Mouse (Mus musculus): ENCODE measurements around the gene Vps37d.

Gene Vps37d

DNA sequence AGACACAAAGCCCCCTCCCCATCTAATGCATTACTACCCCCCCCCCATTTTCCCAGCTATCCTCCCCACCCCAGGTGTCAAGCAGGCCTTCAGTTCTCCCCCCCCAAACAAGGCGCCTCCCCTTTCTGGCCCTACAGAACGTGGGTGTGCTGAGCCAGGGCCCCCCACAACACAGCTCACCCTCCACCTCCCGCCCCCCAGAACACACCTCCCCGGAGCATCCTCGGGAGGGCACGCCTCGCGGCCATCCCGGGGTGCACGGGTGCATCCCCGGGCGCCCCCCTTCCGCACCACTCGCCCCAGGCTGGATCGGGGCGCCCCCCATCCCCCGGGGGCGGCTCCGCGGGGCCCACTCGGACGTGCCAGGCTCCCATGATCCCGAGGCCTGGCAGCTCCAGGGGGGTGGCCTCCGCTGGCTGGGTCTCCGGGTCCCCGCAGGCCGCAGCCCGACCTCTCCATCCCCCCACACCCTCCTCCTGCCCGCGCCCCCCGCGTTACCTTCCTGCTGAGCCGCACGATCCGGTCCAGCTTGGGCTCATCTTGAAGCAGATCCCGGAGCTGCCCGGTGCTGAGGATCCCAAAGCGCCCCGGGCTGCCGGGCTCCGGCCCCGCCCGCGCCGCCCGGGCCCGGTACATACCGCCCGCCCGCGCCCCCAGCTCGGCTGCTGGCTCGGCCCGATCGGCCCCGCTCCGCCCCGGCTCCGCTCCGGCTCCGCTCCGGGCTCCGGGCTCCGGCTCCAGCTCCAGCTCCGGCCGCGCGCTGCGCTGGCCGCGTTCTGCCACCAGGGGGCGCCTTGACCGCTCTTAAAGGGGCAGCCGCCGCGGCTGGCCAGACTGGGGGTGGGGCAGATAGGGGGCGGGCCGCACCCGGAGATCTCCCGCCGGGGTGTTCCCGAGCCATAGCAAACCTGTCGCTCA lies at the start of gene Vps37d:
Vps37d (minus strand) TSS at position 703 of the 918 bp plus-strand sequence.
- peak; percentile 89 to 98 for DNase-seq (ENCODE audit: low spot score in 2 of 2)

DNA sequence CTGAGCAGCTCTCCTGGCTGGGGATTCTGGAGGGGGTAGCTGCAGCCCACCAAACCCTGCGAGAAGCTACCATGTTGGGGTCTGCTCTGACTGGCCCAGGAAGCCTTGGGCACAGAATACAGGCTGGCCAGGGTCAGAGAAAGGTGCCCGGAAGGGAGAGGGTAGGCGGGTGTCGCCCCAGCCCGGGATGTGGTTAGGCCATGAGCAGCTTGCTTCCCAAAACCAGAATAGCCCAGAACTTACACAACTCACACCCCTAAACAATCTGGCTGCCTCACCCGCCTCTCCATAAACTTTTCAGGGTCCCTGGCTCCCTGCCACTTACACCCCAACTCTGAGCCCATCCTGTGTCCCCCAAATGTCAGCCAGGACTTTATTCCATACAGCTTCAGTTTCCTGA lies 49.6 kb upstream of the Vps37d start:
- DNase-seq (ENCODE audit: low spot score in 2 of 2), result no peak

DNA sequence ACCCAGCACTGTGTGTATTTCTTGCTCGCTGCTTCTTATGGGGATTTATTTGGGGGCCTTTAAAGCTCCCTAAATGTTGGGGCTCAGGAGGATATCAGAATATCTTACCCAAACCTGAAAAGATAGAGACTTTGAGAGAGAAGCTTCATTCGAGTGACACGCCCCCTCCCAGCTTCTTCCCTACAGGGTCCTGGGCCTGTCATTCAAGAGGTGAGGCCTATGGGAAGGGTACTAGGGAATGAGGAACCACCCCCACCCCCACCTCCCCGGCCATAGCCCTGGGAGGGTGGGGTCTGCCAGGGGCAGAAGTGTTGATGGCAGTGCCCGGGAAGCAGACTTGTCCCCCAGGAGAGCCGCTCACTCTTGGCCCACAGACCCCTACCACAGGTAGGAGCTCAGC lies 48.1 kb upstream of the Vps37d start:
- DNase-seq (ENCODE audit: low spot score in 2 of 2), result no peak

DNA sequence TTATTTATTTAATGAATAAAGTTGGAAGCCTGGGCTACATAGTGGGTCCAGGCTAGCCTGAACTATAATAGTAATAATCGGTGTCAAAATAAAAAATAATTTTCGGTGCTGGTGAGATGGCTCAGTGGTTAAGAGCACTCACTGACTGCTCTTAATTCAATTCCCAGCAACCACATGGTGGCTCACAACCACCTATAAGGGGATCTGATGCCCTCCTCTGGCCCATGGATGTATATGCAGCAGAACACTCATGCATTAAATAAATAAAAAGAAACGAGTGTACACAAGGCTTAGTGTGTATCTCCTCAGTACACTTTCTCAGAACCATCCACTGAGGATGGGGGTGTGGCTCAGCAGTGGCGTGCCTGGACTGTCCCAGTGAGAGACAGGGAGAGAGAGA lies 42.7 kb upstream of the Vps37d start:
- no peak for DNase-seq (ENCODE audit: low spot score in 2 of 2)

DNA sequence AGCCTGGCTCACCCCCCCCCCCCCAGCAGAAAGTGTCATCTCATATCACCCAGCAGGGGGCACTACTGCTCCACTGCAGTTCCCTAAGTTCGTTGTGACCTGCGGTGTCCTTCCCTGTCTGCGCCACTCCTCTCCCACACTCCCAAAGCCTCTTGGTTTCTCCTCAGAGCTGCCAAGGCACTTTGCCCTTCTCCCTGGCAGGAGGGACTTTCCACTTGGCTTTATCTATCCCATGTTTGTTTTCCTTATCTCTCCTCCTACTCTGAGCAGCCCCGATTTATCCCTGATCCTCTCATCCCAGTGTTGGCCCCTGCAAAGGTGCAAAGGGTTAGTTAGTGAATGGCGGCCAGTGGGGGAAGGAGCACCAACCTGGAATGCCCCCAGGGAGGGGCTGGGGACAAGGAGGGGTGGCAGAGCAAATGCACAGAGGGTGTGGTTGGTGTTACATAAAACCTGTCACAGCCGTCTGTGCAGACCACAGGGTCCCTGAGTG lies 40.6 kb upstream of the Vps37d start:
- DNase-seq (ENCODE audit: low spot score in 2 of 2), result peak; percentile 45 to 79

DNA sequence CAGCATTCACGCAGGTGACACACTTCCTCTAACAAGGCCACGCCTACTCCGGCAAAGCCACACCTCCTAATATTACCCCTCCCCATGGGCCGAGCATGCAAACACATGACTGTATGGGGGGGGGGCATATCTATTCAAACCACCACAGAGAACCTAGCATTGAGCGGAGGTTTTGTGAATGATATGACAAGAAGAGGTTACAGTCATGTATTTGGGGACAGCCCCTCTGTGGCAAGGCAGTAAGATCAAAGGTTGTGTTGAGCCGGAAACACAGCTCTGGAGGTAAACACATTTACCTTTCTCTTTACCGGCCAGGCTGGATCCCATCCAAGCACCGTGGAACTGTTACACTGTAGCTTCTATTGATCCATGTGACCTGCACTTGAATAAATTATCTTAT lies 37.2 kb upstream of the Vps37d start:
- DNase-seq (ENCODE audit: low spot score in 2 of 2), result no peak

DNA sequence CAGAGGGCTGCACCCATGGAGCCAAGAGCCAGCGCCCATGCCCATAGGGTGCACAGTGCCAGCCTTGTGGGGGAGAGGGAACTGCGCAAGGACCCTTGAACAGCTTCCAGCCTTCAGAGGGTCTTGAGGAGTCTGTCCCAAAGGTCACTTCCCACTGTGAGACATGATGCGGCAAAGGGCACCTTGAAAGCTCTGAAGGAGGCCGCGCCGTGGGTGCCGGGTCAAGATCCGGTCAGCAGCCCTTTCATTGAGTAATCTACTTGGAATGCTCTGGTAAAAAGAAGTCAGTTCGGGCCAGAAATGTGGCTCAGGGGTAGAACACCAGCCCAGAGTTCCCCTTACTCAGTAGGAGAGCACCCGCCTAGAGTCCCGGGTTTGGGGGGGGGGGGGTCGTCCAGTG lies 35.7 kb upstream of the Vps37d start:
- DNase-seq (ENCODE audit: low spot score in 2 of 2), result no peak

DNA sequence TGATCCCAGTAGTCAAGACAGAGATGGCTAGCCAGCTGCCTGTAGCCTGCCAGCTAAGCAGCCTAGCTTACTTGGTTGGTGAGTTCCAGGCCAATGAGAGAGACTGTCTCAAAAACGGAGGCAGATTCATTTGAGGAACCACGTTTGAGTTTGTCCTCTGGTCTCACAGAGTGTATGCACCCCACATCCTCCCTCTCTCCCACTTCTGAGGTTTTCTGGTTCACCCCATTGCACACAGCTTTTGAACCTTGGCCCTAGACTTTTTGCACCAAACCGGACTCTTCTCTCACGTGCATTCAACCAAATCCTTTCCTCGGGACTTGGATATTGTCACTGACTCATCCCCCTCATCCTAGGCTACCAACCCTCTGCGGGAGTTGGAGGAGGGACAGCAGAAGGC lies 31.9 kb upstream of the Vps37d start:
- no peak for DNase-seq (ENCODE audit: low spot score in 2 of 2)

DNA sequence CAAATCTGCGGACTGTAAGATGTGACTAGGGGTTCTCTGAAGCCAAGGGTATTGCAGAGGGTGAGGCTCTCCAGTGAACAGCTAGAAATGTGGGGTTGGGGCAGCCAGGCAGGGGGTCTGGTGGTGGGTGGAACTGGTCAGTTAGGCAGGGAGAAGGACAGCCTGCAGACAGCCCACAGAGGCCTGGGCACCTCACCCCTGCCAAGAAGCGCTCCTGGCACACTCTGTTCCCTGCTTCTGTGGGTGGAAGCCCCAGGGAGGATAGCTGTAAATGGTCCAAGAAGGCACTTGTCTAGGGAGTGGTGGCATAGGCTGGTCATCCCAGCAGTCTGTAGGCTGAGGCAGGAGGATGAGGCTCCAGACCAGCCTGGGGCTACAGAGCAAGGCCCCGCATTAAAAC lies 31.4 kb upstream of the Vps37d start:
- no peak for DNase-seq (ENCODE audit: low spot score in 2 of 2)

DNA sequence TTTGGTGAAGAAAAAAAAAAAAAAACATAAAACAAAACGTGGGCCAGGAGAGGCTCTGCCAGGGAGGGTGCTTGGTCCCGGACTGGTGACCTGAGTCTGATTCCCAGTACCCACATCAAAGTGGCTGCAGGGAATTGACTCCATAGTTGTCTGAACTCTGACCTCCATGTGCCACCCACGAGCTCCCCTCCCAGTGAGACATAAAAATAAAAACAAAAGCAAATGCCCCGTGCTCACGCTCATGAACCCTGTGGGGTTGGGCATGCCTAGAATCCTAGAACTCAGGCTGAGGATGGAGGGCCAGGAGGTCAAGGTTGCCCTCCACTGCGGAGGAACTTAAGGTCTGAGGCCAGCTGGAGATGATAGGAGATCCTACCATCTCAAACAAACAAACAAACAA lies 31.0 kb upstream of the Vps37d start:
- no peak for DNase-seq (ENCODE audit: low spot score in 2 of 2)

DNA sequence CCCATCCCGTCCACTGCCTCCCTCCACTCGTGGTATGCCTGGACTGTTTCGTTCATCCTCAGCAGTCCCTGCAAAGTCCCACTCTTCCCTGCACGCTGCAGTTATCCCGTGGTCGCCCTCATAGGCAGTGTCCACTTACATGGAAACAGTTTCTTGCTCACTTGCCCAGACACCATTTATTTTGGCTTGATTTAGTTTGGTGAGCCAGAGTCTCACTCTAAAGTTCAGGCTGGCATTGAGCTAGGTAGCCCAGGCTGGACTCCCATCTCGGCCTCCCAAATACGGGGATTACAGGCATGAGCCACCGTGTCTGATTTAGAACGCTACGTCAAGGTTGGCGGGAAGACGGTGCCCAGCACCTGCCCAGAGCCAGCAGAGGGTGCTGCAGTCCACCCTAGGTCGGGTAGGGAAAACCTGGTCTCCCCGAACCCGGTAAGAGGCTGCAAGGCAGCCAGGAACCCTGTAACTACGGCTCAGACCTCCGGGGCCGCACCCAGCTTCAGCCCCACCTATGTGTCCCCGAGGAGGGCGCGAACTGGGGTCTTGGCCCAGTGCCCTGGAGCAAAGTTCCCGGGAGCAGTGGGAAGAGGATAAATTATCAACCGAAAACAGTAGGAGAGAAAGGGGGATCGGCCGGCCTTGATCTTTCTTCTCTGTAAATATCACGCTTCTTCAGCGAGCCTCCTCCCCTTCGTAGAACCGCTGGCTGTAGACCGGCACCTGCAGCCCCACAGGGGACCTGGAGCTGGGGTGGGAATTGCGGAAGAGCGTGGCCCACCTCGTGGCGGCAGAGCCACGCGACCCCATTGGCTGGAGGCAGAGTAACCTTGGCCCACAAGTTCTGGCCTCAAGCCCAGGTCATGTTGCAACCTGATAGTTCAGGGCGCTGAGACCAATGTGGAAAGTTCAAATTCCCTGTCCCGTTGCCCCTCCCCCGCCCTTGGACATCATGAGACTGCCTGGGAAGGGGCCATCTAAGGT lies 29.7 kb upstream of the Vps37d start:
- peak; percentile 32 to 68 for DNase-seq (ENCODE audit: low spot score in 2 of 2)

DNA sequence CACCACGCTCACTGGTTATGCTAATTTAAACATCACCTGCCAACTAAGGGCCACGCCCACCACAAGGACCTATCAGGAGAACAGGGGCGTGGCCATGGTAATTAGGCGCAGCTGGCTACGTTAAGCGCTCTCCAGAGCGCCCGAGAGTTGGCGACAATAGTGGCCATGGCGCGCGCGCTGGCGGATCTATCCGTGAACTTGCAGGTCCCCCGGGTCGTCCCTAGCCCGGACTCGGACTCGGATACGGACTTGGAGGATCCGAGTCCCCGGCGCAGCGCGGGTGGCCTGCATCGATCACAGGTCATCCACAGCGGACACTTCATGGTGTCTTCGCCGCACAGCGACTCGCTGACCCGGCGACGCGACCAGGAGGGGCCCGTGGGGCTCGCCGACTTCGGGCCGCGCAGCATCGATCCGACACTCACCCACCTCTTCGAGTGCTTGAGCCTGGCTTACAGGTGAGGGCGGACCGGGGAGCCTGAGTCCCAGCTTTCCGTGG lies 28.7 kb upstream of the Vps37d start:
- peak; percentile 71 to 79 for DNase-seq (ENCODE audit: low spot score in 2 of 2)

DNA sequence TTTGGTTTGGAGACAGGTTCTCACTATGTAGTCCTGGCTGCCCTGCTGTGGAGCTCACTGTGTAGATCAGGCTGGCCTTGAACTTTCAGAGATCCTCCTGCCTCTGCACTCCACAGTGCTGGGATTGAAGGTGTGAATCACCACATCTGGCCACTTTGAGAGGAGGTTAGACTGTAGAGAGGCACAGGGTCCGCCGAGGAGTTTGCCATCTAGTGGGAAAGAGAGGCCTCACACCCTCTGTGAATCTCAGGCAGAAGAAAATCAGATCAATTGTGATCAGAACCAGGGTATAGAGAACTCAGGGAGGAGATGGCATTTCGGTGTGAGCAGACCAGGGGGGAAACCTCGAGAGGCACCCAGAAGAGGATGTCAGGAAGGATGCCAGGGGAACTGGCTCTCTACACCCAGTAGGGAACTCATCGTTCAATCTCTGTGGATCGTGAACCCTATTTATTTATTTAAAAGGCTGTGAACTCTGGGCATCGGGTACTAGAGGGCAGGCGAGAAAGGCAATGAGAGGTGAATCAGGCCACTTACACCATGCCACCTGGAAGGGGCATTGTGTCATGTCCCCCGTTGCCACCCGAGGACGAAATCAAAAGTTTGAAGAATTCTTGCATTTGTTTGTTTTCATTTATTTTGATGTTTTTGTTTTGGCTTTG lies 26.1 kb upstream of the Vps37d start:
- no peak for DNase-seq (ENCODE audit: low spot score in 2 of 2)

DNA sequence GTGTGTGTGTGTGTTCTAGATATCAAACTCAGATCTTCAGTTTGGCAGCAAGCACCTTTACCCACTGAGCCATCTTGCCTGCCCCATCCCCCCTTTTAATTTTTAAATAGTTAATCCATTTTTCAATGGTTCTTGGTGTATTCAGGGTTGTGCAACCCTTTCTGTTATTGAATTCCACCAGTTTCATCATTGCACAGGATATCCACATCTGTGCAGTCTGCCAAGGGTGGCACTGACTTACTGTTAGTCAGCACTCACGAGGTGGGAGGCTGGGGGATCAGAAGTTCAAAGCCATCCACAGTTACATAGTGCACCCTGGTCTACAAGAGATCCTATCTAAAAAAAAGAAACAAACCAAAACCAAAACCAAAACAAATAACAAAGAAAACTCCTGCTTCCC lies 22.9 kb upstream of the Vps37d start:
- DNase-seq (ENCODE audit: low spot score in 2 of 2), result no peak

DNA sequence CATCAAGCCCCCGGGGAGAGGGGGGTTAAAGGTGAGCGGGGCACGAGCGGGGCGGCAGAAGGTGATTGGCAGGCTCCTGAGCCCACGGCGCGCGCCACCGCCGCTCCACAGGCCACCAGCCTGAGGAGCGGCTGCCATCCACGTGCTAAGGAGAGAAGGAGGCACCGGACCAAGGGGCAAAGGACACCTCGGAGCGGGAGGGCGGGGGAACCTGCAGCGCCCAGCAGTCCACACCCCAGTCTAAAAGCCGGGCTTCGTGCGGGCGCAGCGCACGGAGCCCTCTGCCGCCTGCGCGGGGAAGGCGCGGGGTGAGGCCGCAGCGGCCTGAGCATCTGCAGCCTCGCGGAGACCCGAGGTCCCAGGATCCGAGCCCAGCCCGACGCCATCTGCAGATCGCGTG lies 11.6 kb upstream of the Vps37d start, which contains the start of gene Mlxipl:
Mlxipl (plus strand) TSS at position 238 of the 400 bp plus-strand sequence.
- DNase-seq (ENCODE audit: low spot score in 2 of 2), result no peak

DNA sequence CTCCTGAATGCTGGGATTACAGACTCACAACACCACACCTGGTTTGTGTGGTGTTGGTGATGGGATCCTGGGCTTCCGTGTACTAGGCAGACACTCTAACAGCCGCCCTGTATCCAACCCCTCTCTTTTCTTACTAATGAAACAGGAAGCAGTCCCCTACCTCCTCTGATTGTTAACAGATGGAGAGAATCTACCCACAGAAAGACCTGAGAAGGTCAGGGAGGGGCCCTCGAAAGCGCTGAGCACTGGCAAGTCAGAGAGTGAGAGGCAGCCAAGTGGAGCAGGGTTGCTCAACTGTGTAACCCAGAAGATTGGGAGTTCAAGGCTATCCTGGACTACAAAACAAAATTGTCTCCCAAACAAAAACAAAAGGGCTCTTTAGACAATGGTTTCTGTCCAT lies 8.8 kb upstream of the Vps37d start:
- no peak for DNase-seq (ENCODE audit: low spot score in 2 of 2)

DNA sequence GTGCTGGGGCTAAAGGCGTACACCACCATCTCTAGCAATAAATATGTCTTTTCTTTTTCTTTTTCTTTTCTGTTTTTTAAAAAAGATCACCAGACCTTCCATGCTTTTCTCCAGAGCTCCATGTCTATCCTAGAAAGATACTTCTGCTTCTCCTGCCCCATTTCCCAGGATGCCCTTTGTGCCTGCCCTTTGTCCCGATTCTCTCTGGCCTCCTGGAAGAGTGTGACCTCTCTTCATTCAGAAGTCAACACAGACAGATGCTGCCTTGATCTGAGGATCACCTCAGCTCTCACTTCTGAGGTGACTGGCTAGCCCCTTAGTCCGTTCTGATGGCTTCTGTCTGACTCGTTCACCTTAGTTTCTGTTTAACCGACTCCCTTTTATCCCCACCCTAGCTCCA lies 2.5 kb upstream of the Vps37d start:
- DNase-seq (ENCODE audit: low spot score in 2 of 2), result no peak

DNA sequence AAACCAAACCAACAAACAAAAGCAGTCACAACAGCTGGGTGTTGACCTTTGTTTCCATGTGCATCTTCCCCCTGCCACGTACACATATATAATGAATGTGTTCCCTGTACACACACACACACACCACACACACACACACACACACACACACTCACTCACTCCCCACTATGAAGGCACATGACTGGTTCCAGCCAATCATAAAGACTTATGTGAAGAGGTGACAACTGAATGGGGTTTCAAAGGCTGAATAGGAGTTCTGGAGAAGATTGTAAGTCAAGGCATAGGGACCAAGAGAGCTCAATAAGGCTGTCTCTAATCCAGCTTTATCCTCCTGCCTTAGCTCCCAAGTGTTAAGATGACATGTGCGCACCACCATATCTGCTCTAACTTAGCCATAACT lies 1.5 kb upstream of the Vps37d start:
- no peak for DNase-seq (ENCODE audit: low spot score in 2 of 2)

DNA sequence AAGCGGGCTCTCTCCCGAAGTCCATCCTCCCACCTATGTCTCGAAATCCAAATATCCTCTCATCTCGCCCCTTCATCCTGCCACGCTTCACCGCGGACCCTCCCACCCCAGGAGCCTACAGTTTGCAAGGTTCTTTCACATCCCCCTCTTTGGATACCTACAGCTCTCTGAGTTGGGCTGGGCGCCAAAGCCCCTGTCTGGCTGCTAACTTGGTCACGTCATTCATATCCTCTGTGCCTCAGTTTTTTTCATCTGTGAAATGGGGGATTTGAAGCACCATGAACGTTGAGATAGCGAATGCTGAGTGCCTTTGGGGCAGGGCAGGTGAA lies 380 bp upstream of the Vps37d start:
- no peak for DNase-seq (ENCODE audit: low spot score in 2 of 2)

DNA sequence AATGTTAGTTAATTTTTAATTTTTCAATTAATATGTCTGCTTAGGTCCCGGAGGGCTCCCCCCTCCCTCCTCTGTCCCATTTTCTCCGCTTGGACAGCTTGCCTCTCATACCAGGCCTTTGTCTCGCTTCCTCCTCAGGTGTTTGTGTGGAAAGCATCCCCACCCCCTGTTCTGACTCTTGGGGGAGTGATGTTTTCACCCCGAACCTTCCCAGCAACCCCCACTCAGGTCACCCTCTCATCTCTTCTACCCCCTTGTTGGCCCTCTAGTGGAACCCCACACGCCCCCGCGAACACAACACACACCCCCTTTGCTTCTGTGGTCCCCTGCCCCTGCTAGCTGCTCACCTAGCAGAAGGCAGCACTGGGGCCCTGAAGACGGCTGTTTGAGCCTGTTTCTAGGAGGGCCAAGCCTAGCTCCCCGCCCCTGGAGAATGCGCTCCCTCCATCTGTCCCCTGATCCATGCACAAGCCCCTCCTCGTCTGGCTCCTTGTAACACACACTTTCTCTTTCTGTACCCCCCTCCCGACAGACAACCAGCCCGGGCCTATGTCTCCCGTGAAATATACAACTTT lies 1.0 kb downstream of the Vps37d start:
- DNase-seq (ENCODE audit: low spot score in 2 of 2), result no peak

DNA sequence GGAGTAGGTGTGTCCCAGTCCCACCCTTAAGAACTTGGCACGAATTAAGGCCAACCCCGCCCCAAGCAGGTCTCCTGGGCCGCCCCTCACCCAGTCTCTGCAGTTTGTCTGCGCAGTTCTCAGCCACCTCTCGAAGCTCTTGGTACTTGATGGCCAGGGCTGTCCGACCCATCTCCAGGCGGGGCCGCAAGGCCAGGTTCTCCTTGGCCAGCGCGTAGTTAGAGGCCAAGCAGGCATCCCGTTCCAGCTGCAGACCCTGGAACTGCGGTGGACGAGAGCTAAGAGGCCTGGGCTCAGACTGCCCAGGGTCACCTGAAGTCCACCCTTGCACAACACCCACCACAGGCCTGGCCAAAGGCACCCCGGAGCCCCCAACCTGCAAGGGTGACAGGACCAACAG lies 1.7 kb downstream of the Vps37d start:
- DNase-seq (ENCODE audit: low spot score in 2 of 2), result no peak
